Mouse (Mus musculus) lung, postnatal 0 days (tissue): ENCODE data around the gene Ptpn3. TPM values are rescaled to one million over a fixed set of nuclear protein-coding genes. Genes with fewer than 3 reads are reported as not detected.
A peak's percentile ranks its signal among the peaks of the same experiment; 100 is the strongest.

Experiments used
- ATAC-seq: fragments of 200-750 bp; cut with Nextera tagmentation; 2 replicates; pipeline ENCODE4 v1.8.0; 2017; ENCODE audit warnings: moderate library complexity
- DNase-seq: peaks from one replicate; pipeline ENCODE4 v3.0.0-alpha.2; 2016; ENCODE audit warnings: low spot score
- H3K27ac ChIP-seq: fragments of 300-500 bp; sonication (generic); 2 replicates; pipeline ENCODE4 v1.5.1; 2014; ENCODE audit warnings: antibody characterized with exemption, mild to moderate bottlenecking, low read length, mixed read lengths
- H3K27me3 ChIP-seq: fragments of 300-500 bp; sonication (generic); replicated peaks from 2 replicates; pipeline ENCODE4 v1.6.1; 2014; ENCODE audit warnings: low read length, mixed read lengths; ENCODE audit not compliant: insufficient read depth
- H3K36me3 ChIP-seq: fragments of 300-500 bp; sonication (generic); 2 replicates; pipeline ENCODE4 v1.6.1; 2014; ENCODE audit warnings: low read length, mixed read lengths; ENCODE audit not compliant: insufficient read depth
- H3K4me1 ChIP-seq: fragments of 300-500 bp; sonication (generic); 2 replicates; pipeline ENCODE4 v1.6.1; 2014; ENCODE audit warnings: antibody characterized with exemption, low read depth, low read length, mixed read lengths; ENCODE audit not compliant: insufficient read depth
- H3K4me2 ChIP-seq: fragments of 300-500 bp; sonication (generic); replicated peaks from 2 replicates; pipeline ENCODE4 v1.6.1; 2014; ENCODE audit warnings: low read depth, mild to moderate bottlenecking, low read length, moderate library complexity, mixed read lengths
- H3K4me3 ChIP-seq: fragments of 300-500 bp; sonication (generic); 2 replicates; pipeline ENCODE4 v1.5.1; 2014; ENCODE audit warnings: low read depth, low read length
- H3K9ac ChIP-seq: fragments of 300-500 bp; sonication (generic); replicated peaks from 2 replicates; pipeline ENCODE4 v1.6.1; 2014; ENCODE audit warnings: low read depth, mild to moderate bottlenecking
- H3K9me3 ChIP-seq: fragments of 300-500 bp; sonication (generic); 2 replicates; pipeline ENCODE4 v1.6.1; 2016; ENCODE audit warnings: low read length, mixed read lengths
- CTCF ChIP-seq: IDR thresholded peaks from 2 replicates; pipeline ENCODE4 v1.5.1; 2016; ENCODE audit warnings: antibody characterized with exemption, mild to moderate bottlenecking
- EP300 ChIP-seq: IDR thresholded peaks from 2 replicates; pipeline ENCODE4 v1.6.1; 2016; ENCODE audit warnings: antibody characterized with exemption, mild to moderate bottlenecking, control low read depth
- WGBS: fragments of 180-500 bp; shearing (Covaris S2); extraction: QIAGEN DNeasy Blood & Tissue Kit; methylation state at CpG from one replicate; pipeline ENCODE4 v1.1.7; 2014; 5-methylcytosine and 5-hydroxymethylcytosine counted together
- polyA plus RNA-seq: library from polyadenylated mRNA; unstranded; fragments of >200 nt; fragmentation: Nextera tagmentation; extraction: Ambion mirVana; gene quantifications from 2 replicates; pipeline ENCODE4 v1.2.1, GENCODE M21; 2015

The Ptpn3 gene
- polyA plus RNA-seq, 1 experiment from 2014 or later = 4.7 TPM

- DNase-seq = peak; percentile 69
- no peaks in the 10 kb centered on the region for H3K9me3 ChIP-seq
- H3K36me3 ChIP-seq = no peaks in the 10 kb centered on the region
- H3K4me3 ChIP-seq = peak overlapping the region; percentile 79
- peak overlapping the region; percentile 79 for H3K4me2 ChIP-seq
- H3K4me1 ChIP-seq = peaks cover 9% of the 10 kb centered on the region
- H3K27me3 ChIP-seq = no peaks in the 10 kb centered on the region
- H3K27ac ChIP-seq = peak overlapping the region; percentile 86
- peak; percentile 78 for ATAC-seq
- TF ChIP-seq EP300 (no peak), CTCF (peak; percentile 24)
- 0% methylated on average over 74 of the region's 97 CpGs for WGBS
- H3K9ac ChIP-seq = peak overlapping the region; percentile 65
These were observed 1.8 kb downstream of the Ptpn3 start for GRCm38 (mm10) chr4:57299701-57300468.

GRCm38 (mm10) chr4:57299308-57299700 lies 2.3 kb downstream of the Ptpn3 start:
- Histone ChIP-seq H3K4me3 (peak overlapping the region; percentile 79), H3K27me3 (no peaks in the 10 kb centered on the region), H3K4me2 (peak overlapping the region; percentile 79), H3K9me3 (no peaks in the 10 kb centered on the region), H3K9ac (peak overlapping the region; percentile 65; the same call in 1 of the 2 replicates), H3K27ac (no peak overlapping the region), H3K4me1 (peaks cover 9% of the 10 kb centered on the region), H3K36me3 (no peaks in the 10 kb centered on the region)
- DNase-seq (no peak), ATAC-seq (no peak)
- TF ChIP-seq CTCF = no peak
- no peak for TF ChIP-seq EP300
- 6% methylated on average over 9 of the region's 9 CpGs for WGBS

GRCm38 (mm10) chr4:57298181-57298580 lies 3.5 kb downstream of the Ptpn3 start:
- H3K36me3 ChIP-seq = no peaks in the 10 kb centered on the region
- H3K27me3 ChIP-seq = no peaks in the 10 kb centered on the region
- no peak overlapping the region for H3K4me2 ChIP-seq
- no peaks in the 10 kb centered on the region for H3K9me3 ChIP-seq
- DNase-seq = no peak
- H3K4me3 ChIP-seq = no peak overlapping the region
- no peak overlapping the region for H3K27ac ChIP-seq
- no peak for TF ChIP-seq CTCF
- TF ChIP-seq EP300 = no peak
- WGBS = 73% methylated on average over 4 of the region's 4 CpGs
- no peak overlapping the region for H3K9ac ChIP-seq
- ATAC-seq = no peak
- H3K4me1 ChIP-seq = peaks cover 9% of the 10 kb centered on the region

GRCm38 (mm10) chr4:57294971-57295656 lies 6.5 kb downstream of the Ptpn3 start:
- Histone ChIP-seq H3K4me2 (no peak overlapping the region), H3K27me3 (no peaks in the 10 kb centered on the region), H3K9me3 (no peaks in the 10 kb centered on the region), H3K4me3 (no peak overlapping the region), H3K27ac (peak overlapping the region; percentile 57), H3K4me1 (peaks cover 6% of the 10 kb centered on the region), H3K36me3 (no peaks in the 10 kb centered on the region), H3K9ac (no peak overlapping the region)
- peak; percentile 93 for DNase-seq
- 31% methylated on average over 9 of the region's 9 CpGs for whole genome bisulfite sequencing
- TF ChIP-seq CTCF (no peak), EP300 (no peak)
- peak; percentile 94 for ATAC-seq

- Histone ChIP-seq H3K27ac (no peak overlapping the region), H3K9ac (no peak overlapping the region), H3K4me3 (no peak overlapping the region), H3K4me2 (no peak overlapping the region), H3K36me3 (no peaks in the 10 kb centered on the region), H3K27me3 (no peaks in the 10 kb centered on the region), H3K9me3 (no peaks in the 10 kb centered on the region), H3K4me1 (peaks cover 4% of the 10 kb centered on the region; the same call in 1 of the 2 replicates)
- TF ChIP-seq CTCF (no peak), EP300 (no peak)
- ATAC-seq (no peak), DNase-seq (no peak)
- WGBS = 87% methylated on average over 5 of the region's 5 CpGs
These were observed 9.0 kb downstream of the Ptpn3 start for GRCm38 (mm10) chr4:57292670-57293069.

GRCm38 (mm10) chr4:57290049-57290448 lies 11.6 kb downstream of the Ptpn3 start:
- no peak overlapping the region for H3K9ac ChIP-seq
- 88% methylated on average over 6 of the region's 6 CpGs for WGBS
- H3K9me3 ChIP-seq = no peaks in the 10 kb centered on the region
- no peak for TF ChIP-seq CTCF
- TF ChIP-seq EP300 = no peak
- H3K27me3 ChIP-seq = no peaks in the 10 kb centered on the region
- H3K4me1 ChIP-seq = no peaks in the 10 kb centered on the region
- no peak overlapping the region for H3K4me3 ChIP-seq
- ATAC-seq (no peak), DNase-seq (no peak)
- H3K36me3 ChIP-seq = no peaks in the 10 kb centered on the region
- no peak overlapping the region for H3K4me2 ChIP-seq
- H3K27ac ChIP-seq = no peak overlapping the region
